Mouse (Mus musculus) liver, embryonic 15.5 days (tissue): Measurements from ENCODE around the gene Lefty1. TPM values are rescaled to one million over a fixed set of nuclear protein-coding genes. Genes with fewer than 3 reads are reported as not detected.
A peak's percentile ranks its signal among the peaks of the same experiment; 100 is the strongest.

Experiments used
- ATAC-seq: fragments of 200-750 bp; cut with Nextera tagmentation; 2 replicates; pipeline ENCODE4 v1.8.0; 2017; ENCODE audit warnings: moderate number of reproducible peaks, mild to moderate bottlenecking, moderate library complexity; ENCODE audit not compliant: insufficient read depth
- H3K27ac ChIP-seq: fragments of 300-500 bp; sonication (generic); replicated peaks from 2 replicates; pipeline ENCODE4 v1.5.1; 2015; ENCODE audit warnings: mild to moderate bottlenecking, inconsistent platforms
- H3K27me3 ChIP-seq: fragments of 300-500 bp; sonication (generic); 2 replicates; pipeline ENCODE4 v1.6.1; 2015; ENCODE audit warnings: mild to moderate bottlenecking, inconsistent platforms
- H3K36me3 ChIP-seq: fragments of 300-500 bp; sonication (generic); replicated peaks from 2 replicates; pipeline ENCODE4 v1.6.1; 2015; ENCODE audit warnings: moderate library complexity, mild to moderate bottlenecking, inconsistent platforms
- H3K4me1 ChIP-seq: fragments of 300-500 bp; sonication (generic); replicated peaks from 2 replicates; pipeline ENCODE4 v1.6.1; 2015; ENCODE audit warnings: inconsistent platforms
- H3K4me2 ChIP-seq: fragments of 300-500 bp; sonication (generic); 2 replicates; pipeline ENCODE4 v1.6.1; 2015; ENCODE audit warnings: moderate library complexity, mild to moderate bottlenecking, inconsistent platforms
- H3K4me3 ChIP-seq: fragments of 300-500 bp; sonication (generic); replicated peaks from 2 replicates; pipeline ENCODE4 v1.5.1; 2015; ENCODE audit warnings: mild to moderate bottlenecking, inconsistent platforms
- H3K9ac ChIP-seq: fragments of 300-500 bp; sonication (generic); 2 replicates; pipeline ENCODE4 v1.6.1; 2015; ENCODE audit warnings: moderate library complexity, mild to moderate bottlenecking, inconsistent platforms
- H3K9me3 ChIP-seq: fragments of 300-500 bp; sonication (generic); replicated peaks from 2 replicates; pipeline ENCODE4 v1.6.1; 2016; ENCODE audit warnings: inconsistent platforms
- WGBS: fragments of 180-500 bp; shearing (Covaris S2); methylation state at CpG from one replicate; pipeline ENCODE4 v1.1.7; 2015; ENCODE audit warnings: mixed read lengths; ENCODE audit not compliant: insufficient replicate concordance; 5-methylcytosine and 5-hydroxymethylcytosine counted together
- polyA plus RNA-seq: library from polyadenylated mRNA; unstranded; fragments of >200 nt; fragmentation: Nextera tagmentation; extraction: Ambion mirVana; gene quantifications from 2 replicates; pipeline ENCODE4 v1.2.1, GENCODE M21; 2015

Lefty1 gene
- polyA plus RNA-seq, 1 experiment from 2014 or later: 5.2 TPM

- peaks cover 46% of the 10 kb centered on the region for H3K36me3 ChIP-seq
- H3K9me3 ChIP-seq: no peaks in the 10 kb centered on the region
- H3K4me3 ChIP-seq: peak overlapping the region; percentile 97
- peaks cover 77% of the 10 kb centered on the region for H3K4me1 ChIP-seq
- H3K4me2 ChIP-seq: peak overlapping the region; percentile 76
- peak overlapping the region; percentile 95 for H3K9ac ChIP-seq
- no peak for ATAC-seq
- peak overlapping the region; percentile 95 for H3K27ac ChIP-seq
- 3% methylated on average over 5 of the region's 5 CpGs for WGBS
- no peaks in the 10 kb centered on the region for H3K27me3 ChIP-seq
Observed at GRCm38 (mm10) chr1:180904815-180905080, 30.1 kb upstream of the Lefty1 start.

GRCm38 (mm10) chr1:180905307-180905706 lies 29.5 kb upstream of the Lefty1 start:
- Histone ChIP-seq H3K36me3 (peaks cover 47% of the 10 kb centered on the region), H3K27me3 (no peaks in the 10 kb centered on the region), H3K27ac (peak overlapping the region; percentile 95), H3K4me2 (peak overlapping the region; percentile 76), H3K9ac (peak overlapping the region; percentile 95), H3K4me1 (peaks cover 77% of the 10 kb centered on the region), H3K4me3 (peak overlapping the region; percentile 97), H3K9me3 (no peaks in the 10 kb centered on the region)
- no peak for ATAC-seq
- 63% methylated on average over 6 of the region's 6 CpGs for WGBS

- WGBS: 89% methylated on average over 17 of the region's 17 CpGs
- Histone ChIP-seq H3K4me2 (peak overlapping the region; percentile 76), H3K4me3 (peak overlapping the region; percentile 97), H3K9me3 (no peaks in the 10 kb centered on the region), H3K36me3 (peaks cover 47% of the 10 kb centered on the region), H3K27ac (peak overlapping the region; percentile 95), H3K27me3 (no peaks in the 10 kb centered on the region), H3K4me1 (peaks cover 76% of the 10 kb centered on the region), H3K9ac (peak overlapping the region; percentile 95; the same call in 1 of the 2 replicates)
- ATAC-seq: no peak
Observed at GRCm38 (mm10) chr1:180905876-180906275, 28.9 kb upstream of the Lefty1 start.

- no peak for ATAC-seq
- peak overlapping the region; percentile 95 for H3K27ac ChIP-seq
- WGBS: 74% methylated on average over 24 of the region's 24 CpGs
- H3K4me2 ChIP-seq: peak overlapping the region; percentile 76
- H3K9ac ChIP-seq: peak overlapping the region; percentile 95; the same call in 1 of the 2 replicates
- no peaks in the 10 kb centered on the region for H3K27me3 ChIP-seq
- H3K4me3 ChIP-seq: peak overlapping the region; percentile 97
- peaks cover 77% of the 10 kb centered on the region for H3K4me1 ChIP-seq
- H3K9me3 ChIP-seq: no peaks in the 10 kb centered on the region
- H3K36me3 ChIP-seq: peaks cover 47% of the 10 kb centered on the region
Observed at GRCm38 (mm10) chr1:180906461-180907147, 28.2 kb upstream of the Lefty1 start.

- WGBS: 47% methylated on average over 8 of the region's 8 CpGs
- Histone ChIP-seq H3K27ac (peak overlapping the region; percentile 48; the same call in 1 of the 2 replicates), H3K9me3 (no peaks in the 10 kb centered on the region), H3K9ac (no peak overlapping the region), H3K4me2 (peak overlapping the region; percentile 62), H3K4me1 (peaks cover 67% of the 10 kb centered on the region), H3K36me3 (peaks cover 37% of the 10 kb centered on the region), H3K27me3 (no peaks in the 10 kb centered on the region), H3K4me3 (no peak overlapping the region; the same call in 1 of the 2 replicates)
- ATAC-seq: no peak
Observed at GRCm38 (mm10) chr1:180911138-180911537, 23.7 kb upstream of the Lefty1 start.

GRCm38 (mm10) chr1:180911653-180912287 lies 23.1 kb upstream of the Lefty1 start:
- peak; percentile 59 for ATAC-seq
- Histone ChIP-seq H3K27ac (peak overlapping the region; percentile 48; the same call in 1 of the 2 replicates), H3K9ac (0 out of 2 replicates have a peak overlapping the region, but pooled peaks have one; percentile 12), H3K27me3 (no peaks in the 10 kb centered on the region), H3K9me3 (no peaks in the 10 kb centered on the region), H3K4me1 (peaks cover 60% of the 10 kb centered on the region), H3K4me3 (peak overlapping the region; percentile 21; the same call in 1 of the 2 replicates), H3K36me3 (peaks cover 31% of the 10 kb centered on the region), H3K4me2 (peak overlapping the region; percentile 62)
- 27% methylated on average over 20 of the region's 20 CpGs for WGBS

GRCm38 (mm10) chr1:180912792-180913191 lies 22.0 kb upstream of the Lefty1 start:
- no peaks in the 10 kb centered on the region for H3K27me3 ChIP-seq
- 63% methylated on average over 5 of the region's 5 CpGs for WGBS
- H3K9me3 ChIP-seq: no peaks in the 10 kb centered on the region
- H3K36me3 ChIP-seq: peaks cover 20% of the 10 kb centered on the region
- H3K9ac ChIP-seq: no peak overlapping the region
- ATAC-seq: no peak
- peaks cover 50% of the 10 kb centered on the region for H3K4me1 ChIP-seq
- H3K27ac ChIP-seq: no peak overlapping the region
- no peak overlapping the region for H3K4me2 ChIP-seq
- H3K4me3 ChIP-seq: no peak overlapping the region

GRCm38 (mm10) chr1:180913797-180914196 lies 21.0 kb upstream of the Lefty1 start:
- Histone ChIP-seq H3K27ac (no peak overlapping the region), H3K4me2 (no peak overlapping the region), H3K27me3 (peaks cover 3% of the 10 kb centered on the region; the same call in 1 of the 2 replicates), H3K4me3 (no peak overlapping the region), H3K4me1 (peaks cover 43% of the 10 kb centered on the region), H3K9me3 (no peaks in the 10 kb centered on the region), H3K9ac (no peak overlapping the region), H3K36me3 (peaks cover 10% of the 10 kb centered on the region)
- ATAC-seq: no peak
- 69% methylated on average over 4 of the region's 4 CpGs for WGBS

- H3K27me3 ChIP-seq: peaks cover 8% of the 10 kb centered on the region; the same call in 1 of the 2 replicates
- no peaks in the 10 kb centered on the region for H3K36me3 ChIP-seq
- no peak overlapping the region for H3K4me3 ChIP-seq
- WGBS: 56% methylated on average over 11 of the region's 11 CpGs
- H3K4me2 ChIP-seq: no peak overlapping the region
- no peak overlapping the region for H3K27ac ChIP-seq
- peaks cover 34% of the 10 kb centered on the region for H3K4me1 ChIP-seq
- H3K9ac ChIP-seq: no peak overlapping the region
- ATAC-seq: no peak
- H3K9me3 ChIP-seq: no peaks in the 10 kb centered on the region
Observed at GRCm38 (mm10) chr1:180916425-180916824, 18.4 kb upstream of the Lefty1 start.

- Histone ChIP-seq H3K9ac (no peak overlapping the region), H3K9me3 (no peaks in the 10 kb centered on the region), H3K27me3 (peaks cover 8% of the 10 kb centered on the region; the same call in 1 of the 2 replicates), H3K27ac (no peak overlapping the region), H3K4me2 (no peak overlapping the region), H3K36me3 (no peaks in the 10 kb centered on the region), H3K4me3 (no peak overlapping the region), H3K4me1 (peaks cover 30% of the 10 kb centered on the region)
- 13% methylated on average over 1 of the region's 1 CpGs for WGBS
- ATAC-seq: no peak
Observed at GRCm38 (mm10) chr1:180917053-180917452, 17.8 kb upstream of the Lefty1 start.

- Histone ChIP-seq H3K9me3 (no peaks in the 10 kb centered on the region), H3K27me3 (peaks cover 8% of the 10 kb centered on the region; the same call in 1 of the 2 replicates), H3K27ac (no peak overlapping the region), H3K4me1 (peaks cover 22% of the 10 kb centered on the region; the same call in 1 of the 2 replicates), H3K36me3 (no peaks in the 10 kb centered on the region), H3K4me3 (no peak overlapping the region), H3K9ac (no peak overlapping the region), H3K4me2 (no peak overlapping the region)
- ATAC-seq: peak; percentile 49
- 27% methylated on average over 8 of the region's 8 CpGs for WGBS
Observed at GRCm38 (mm10) chr1:180919686-180920085, 15.1 kb upstream of the Lefty1 start.
